19 mouse cellular contexts compared by ENCODE assay signal in the genomic region with DNA sequence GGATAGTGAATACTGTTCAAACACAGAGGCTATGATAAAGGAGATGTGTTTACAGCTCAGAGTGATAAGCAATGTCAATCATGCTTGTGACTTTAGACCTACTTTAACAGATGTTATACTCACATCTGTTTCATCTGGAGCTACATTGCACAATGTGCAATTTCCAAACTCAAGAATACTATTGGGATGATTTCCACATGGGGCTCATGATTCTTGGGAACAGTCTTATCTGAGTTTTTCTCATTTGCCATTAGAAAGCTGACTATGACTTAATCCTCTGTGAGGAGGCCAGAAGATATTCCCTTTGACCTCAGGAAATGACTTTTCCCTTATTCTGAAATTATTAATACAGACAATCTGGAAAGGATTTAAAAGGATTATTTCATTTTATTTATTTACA.
"Had no signal": no experiment of that assay in that cellular context is flagged by ENCODE, and none has a peak within 500 bp of the region (broad histone marks: within the 10 kb centered on the region; RNA-seq: fewer than 3 reads in every experiment).

No protein-coding gene starts in this region.

- H3K4me2 ChIP-seq: limb, embryonic 12.5 days; liver, embryonic 12.5 days; liver, embryonic 15.5 days; midbrain, embryonic 11.5 days had no signal

- H3K9me3 ChIP-seq: limb, embryonic 12.5 days; liver, embryonic 12.5 days; liver, embryonic 15.5 days had no signal

- H3K4me3 ChIP-seq: left cerebral cortex, adult 2 months; limb, embryonic 12.5 days; liver, embryonic 12.5 days; liver, embryonic 15.5 days had no signal

- H3K27ac ChIP-seq: left cerebral cortex, adult 2 months; limb, embryonic 12.5 days; liver, embryonic 12.5 days; liver, embryonic 15.5 days; stomach, postnatal 0 days had no signal

- H3K4me1 ChIP-seq: limb, embryonic 12.5 days; liver, embryonic 12.5 days; liver, embryonic 15.5 days had no signal

- ATAC-seq: liver, embryonic 12.5 days had no signal

- H3K9ac ChIP-seq: limb, embryonic 12.5 days; liver, embryonic 12.5 days; liver, embryonic 15.5 days had no signal

- H3K27me3 ChIP-seq: limb, embryonic 12.5 days; liver, embryonic 12.5 days; liver, embryonic 15.5 days had no signal

- H3K36me3 ChIP-seq: limb, embryonic 12.5 days; liver, embryonic 12.5 days; liver, embryonic 15.5 days had no signal

- DNase-seq: kidney, adult 18-20 months; kidney, adult 9 months; kidney, postnatal 14 days; kidney, postnatal 4 days; layer of hippocampus, postnatal 36 days; liver; lung, adult 2 months; lung, postnatal 10 days; lung, postnatal 4 days; midbrain, embryonic 14.5 days; thymus, adult 2 months; thymus, postnatal 14 days; thymus, postnatal 4 days had no signal
